Comparison of ENCODE assay signal across 17 mouse cellular contexts in genomic region chr11:113572641-113573040, GRCm38 (mm10). TPM values are rescaled to one million over a fixed set of nuclear protein-coding genes. Genes with fewer than 3 reads are reported as not detected.
A peak's percentile ranks its signal among the peaks of the same experiment; 100 is the strongest.
DNase-seq lines count a peak whose midpoint lies in the region; ATAC-seq and TF ChIP-seq lines count a peak whose summit lies in the region.
"Had no signal": no experiment of that assay in that cellular context is flagged by ENCODE, and none has a peak within 500 bp of the region (broad histone marks: within the 10 kb centered on the region; RNA-seq: fewer than 3 reads in every experiment).

No protein-coding gene starts in this region.

- H3K27ac ChIP-seq in heart, embryonic 14.5 days (replicated peaks in 1 of 2; ENCODE audit: control insufficient read depth in 1 of 2, insufficient read depth in 1 of 2, low read depth in 2 of 2, low read length in 2 of 2): peak overlapping the region; percentile 48 to 64; a peak in 3 of 4 replicates
- no peak overlapping the region for H3K27ac ChIP-seq in lung, embryonic 14.5 days (ENCODE audit: low read depth)
- no peak overlapping the region for H3K27ac ChIP-seq in limb, embryonic 15.5 days
- H3K27ac ChIP-seq in midbrain, postnatal 0 days (ENCODE audit: low read depth, low read length): peak overlapping the region; percentile 1; the same call in 1 of the 2 replicates
- H3K27ac ChIP-seq: limb, embryonic 13.5 days had no signal

- no peak for TF ChIP-seq CTCF in lung, embryonic 14.5 days (IDR thresholded peaks at IDR 0.05; ENCODE audit: low read depth)
- no peak for TF ChIP-seq CTCF in lung, adult 2 months (IDR thresholded peaks at IDR 0.05; ENCODE audit: insufficient read depth, low read length)
- TF ChIP-seq CTCF in midbrain, postnatal 0 days (IDR thresholded peaks at IDR 0.05): no peak

- no peak overlapping the region for H3K9ac ChIP-seq in heart, embryonic 14.5 days (ENCODE audit: low read length)
- H3K9ac ChIP-seq in lung, embryonic 14.5 days: no peak overlapping the region
- H3K9ac ChIP-seq in limb, embryonic 15.5 days: 0 out of 2 replicates have a peak overlapping the region, but pooled peaks have one; percentile 3
- no peak overlapping the region for H3K9ac ChIP-seq in midbrain, postnatal 0 days (replicated peaks; ENCODE audit: low read length, poor library complexity, severe bottlenecking)
- H3K9ac ChIP-seq: limb, embryonic 13.5 days; liver, postnatal 0 days had no signal

- 0 out of 2 replicates have a peak, but pooled peaks have one; percentile 51 for ATAC-seq in heart, embryonic 14.5 days (ENCODE audit: insufficient number of reproducible peaks, insufficient read depth, low FRiP score, low read depth)
- ATAC-seq in lung, embryonic 14.5 days (ENCODE audit: insufficient read depth): no peak
- ATAC-seq in limb, embryonic 15.5 days (ENCODE audit: insufficient number of reproducible peaks, low FRiP score, low TSS enrichment, low read depth): no peak
- ATAC-seq in midbrain, postnatal 0 days (ENCODE audit: low FRiP score): no peak
- ATAC-seq: CD4-positive, CD25-positive, alpha-beta regulatory T cell, adult 4 months; liver, postnatal 0 days had no signal

- WGBS in heart, embryonic 14.5 days: 46% methylated on average over 6 of the region's 6 CpGs
- WGBS in lung, embryonic 14.5 days: 57% methylated on average over 6 of the region's 6 CpGs
- WGBS in lung, adult 2 months: 48% methylated on average over 6 of the region's 6 CpGs
- 51% methylated on average over 6 of the region's 6 CpGs for WGBS in limb, embryonic 15.5 days
- 35% methylated on average over 6 of the region's 6 CpGs for WGBS in midbrain, postnatal 0 days

- H3K36me3 ChIP-seq in heart, embryonic 14.5 days (ENCODE audit: control insufficient read depth, insufficient read depth, low read length): no peaks in the 10 kb centered on the region
- H3K36me3 ChIP-seq in lung, embryonic 14.5 days (ENCODE audit: insufficient read depth): no peaks in the 10 kb centered on the region
- no peaks in the 10 kb centered on the region for H3K36me3 ChIP-seq in limb, embryonic 15.5 days
- no peaks in the 10 kb centered on the region for H3K36me3 ChIP-seq in midbrain, postnatal 0 days (ENCODE audit: insufficient read depth, low read length)
- H3K36me3 ChIP-seq: limb, embryonic 13.5 days had no signal

- H3K4me2 ChIP-seq in heart, embryonic 14.5 days (ENCODE audit: low read length): no peak overlapping the region; the same call in 1 of the 2 replicates
- H3K4me2 ChIP-seq in lung, embryonic 14.5 days: no peak overlapping the region
- H3K4me2 ChIP-seq in limb, embryonic 15.5 days: no peak overlapping the region
- H3K4me2 ChIP-seq in midbrain, postnatal 0 days (ENCODE audit: low read depth, low read length, poor library complexity, severe bottlenecking): no peak overlapping the region
- H3K4me2 ChIP-seq: limb, embryonic 13.5 days had no signal

- H3K4me1 ChIP-seq in heart, embryonic 14.5 days (ENCODE audit: control insufficient read depth in 2 of 2, insufficient read depth in 2 of 2, low read length in 2 of 2): peaks cover 11 to 14% of the 10 kb centered on the region in 2 experiments
- no peaks in the 10 kb centered on the region for H3K4me1 ChIP-seq in lung, embryonic 14.5 days (ENCODE audit: insufficient read depth)
- H3K4me1 ChIP-seq in lung, adult 2 months (ENCODE audit: control insufficient read depth, insufficient read depth, low read length): no peaks in the 10 kb centered on the region
- 0 out of 2 replicates have a peak, but pooled peaks cover 7% of the 10 kb centered on the region for H3K4me1 ChIP-seq in limb, embryonic 15.5 days
- peaks cover 6% of the 10 kb centered on the region; the same call in 1 of the 2 replicates for H3K4me1 ChIP-seq in midbrain, postnatal 0 days (ENCODE audit: insufficient read depth, low read length)

- TF ChIP-seq POLR2A in lung, adult 2 months (IDR thresholded peaks at IDR 0.05; ENCODE audit: borderline replicate concordance, extremely low read depth, low read depth, low read length): no peak

- H3K27me3 ChIP-seq in heart, embryonic 14.5 days (ENCODE audit: control insufficient read depth, insufficient read depth, low read length): no peaks in the 10 kb centered on the region
- no peaks in the 10 kb centered on the region for H3K27me3 ChIP-seq in lung, embryonic 14.5 days (ENCODE audit: insufficient read depth, low read length)
- no peaks in the 10 kb centered on the region for H3K27me3 ChIP-seq in limb, embryonic 15.5 days
- no peaks in the 10 kb centered on the region for H3K27me3 ChIP-seq in midbrain, postnatal 0 days (ENCODE audit: insufficient read depth, low read length)
- H3K27me3 ChIP-seq: limb, embryonic 13.5 days had no signal

- no peak for DNase-seq in heart, adult 9 months (ENCODE audit: low spot score in 2 of 2)
- peak; percentile 46 for DNase-seq in lung, embryonic 14.5 days
- DNase-seq in lung, adult 2 months: no peak
- DNase-seq in midbrain, postnatal 0 days (ENCODE audit: low spot score): peak; percentile 33
- no peak for DNase-seq in testis, postnatal 14 days (ENCODE audit: low spot score)
- DNase-seq: adrenal gland, postnatal 25 days; cerebellum, postnatal 14 days; heart, postnatal 36 days; kidney, adult 18-20 months; liver, postnatal 0 days; right cerebral cortex, adult 18-20 months had no signal

- H3K4me3 ChIP-seq in heart, embryonic 14.5 days (ENCODE audit: control insufficient read depth in 1 of 2, insufficient read depth in 1 of 2, low read depth in 1 of 2, low read length in 2 of 2): no peak overlapping the region
- no peak overlapping the region for H3K4me3 ChIP-seq in lung, embryonic 14.5 days (ENCODE audit: low read depth, low read length)
- no peak overlapping the region for H3K4me3 ChIP-seq in lung, adult 2 months (replicated peaks; ENCODE audit: extremely low read depth, low read depth, low read length)
- H3K4me3 ChIP-seq in limb, embryonic 15.5 days: no peak overlapping the region
- no peak overlapping the region for H3K4me3 ChIP-seq in midbrain, postnatal 0 days (ENCODE audit: low read depth, low read length)
- H3K4me3 ChIP-seq: limb, embryonic 13.5 days had no signal

- H3K9me3 ChIP-seq in heart, embryonic 14.5 days (ENCODE audit: control insufficient read depth, low read length): no peaks in the 10 kb centered on the region
- no peaks in the 10 kb centered on the region for H3K9me3 ChIP-seq in lung, embryonic 14.5 days (ENCODE audit: low read depth, low read length)
- H3K9me3 ChIP-seq in limb, embryonic 15.5 days: no peaks in the 10 kb centered on the region
- H3K9me3 ChIP-seq in midbrain, postnatal 0 days (ENCODE audit: low read length): no peaks in the 10 kb centered on the region
- H3K9me3 ChIP-seq: limb, embryonic 13.5 days had no signal

RNA-seq across cellular contexts. Expression of gene Sstr2, which starts 46.5 kb away (rescaled TPM):
- polyA plus RNA-seq in heart, embryonic 14.5 days (2014; fragmentation: Nextera tagmentation; extraction: Ambion mirVana): 0.18 and 0.24 TPM in 2 replicates
- 1.4 and 2.0 TPM in 2 replicates for polyA plus RNA-seq in lung, embryonic 14.5 days (2014; fragmentation: Nextera tagmentation; extraction: Ambion mirVana)
- 2.6 and 4.0 TPM in 2 replicates for polyA plus RNA-seq in lung, adult 2 months (2012; rRNA removed)
- polyA plus RNA-seq in limb, embryonic 15.5 days (2015; fragmentation: Nextera tagmentation; extraction: Ambion mirVana): 1.0 and 1.6 TPM in 2 replicates
- 16.4 and 26.3 TPM in 2 replicates for total RNA-seq in midbrain, postnatal 0 days (2014; rRNA removed)
- polyA plus RNA-seq in midbrain, postnatal 0 days (2015; fragmentation: Nextera tagmentation; extraction: Ambion mirVana): 8.8 and 10.2 TPM in 2 replicates
- total RNA-seq: gastrocnemius, adult 8-10 months; heart, postnatal 36 days; monocyte, adult 5-6 weeks had no signal

Comparison
In these comparisons a context has a peak if more than half of its experiments do, and no peak if none do; other contexts are left out.
1. DNase-seq: peak in lung, embryonic 14.5 days (single experiment) and midbrain, postnatal 0 days (single experiment); none in heart, adult 9 months (0 of 2), lung, adult 2 months (single experiment) and testis, postnatal 14 days (single experiment).
2. H3K27ac ChIP-seq: peak in heart, embryonic 14.5 days (2 of 2) and midbrain, postnatal 0 days (single experiment); none in lung, embryonic 14.5 days (single experiment) and limb, embryonic 15.5 days (single experiment).